Mouse (Mus musculus) right cerebral cortex, postnatal 10 days (tissue): ENCODE data around the gene Gxylt2.

ENCODE experiments used
- DNase-seq, 2 experiments: peaks; one replicate each; pipeline ENCODE4 v3.0.0; 2021; ENCODE audit warnings: low spot score in 2 of 2

Gene Gxylt2

DNA sequence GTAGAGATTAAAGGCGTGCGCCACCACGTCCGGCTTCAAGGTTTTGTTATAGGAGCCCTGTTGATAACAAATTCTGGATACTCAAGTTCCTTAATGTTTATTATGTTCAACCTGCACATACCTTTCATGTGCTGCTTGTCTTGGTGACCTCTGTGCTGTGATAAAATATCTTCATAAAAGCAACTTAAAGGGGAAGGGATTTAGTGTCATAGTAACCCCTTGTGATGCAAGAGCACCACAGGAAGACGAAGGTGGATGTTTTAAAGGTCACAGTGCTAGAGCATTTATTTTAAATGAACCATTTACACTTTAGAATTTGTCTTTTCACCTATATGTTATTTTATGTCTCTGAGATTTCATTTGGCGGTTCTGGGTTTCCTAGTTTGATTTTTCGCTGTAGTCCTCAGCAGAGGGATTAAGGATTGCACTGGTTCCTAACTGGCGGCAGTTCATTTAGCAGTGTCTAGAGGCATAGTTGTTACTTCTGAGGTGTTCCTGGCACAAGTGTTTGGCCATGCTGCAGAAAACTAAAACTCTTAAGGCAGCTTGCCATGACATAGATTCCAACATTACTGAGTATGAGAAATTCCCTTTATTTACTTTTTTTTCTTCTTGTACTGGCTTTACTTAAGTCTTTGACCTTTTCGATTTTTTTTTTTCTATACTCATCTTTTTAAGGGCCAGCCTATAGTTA, 144.3 kb downstream of the Gxylt2 start:
- DNase-seq: no peak

DNA sequence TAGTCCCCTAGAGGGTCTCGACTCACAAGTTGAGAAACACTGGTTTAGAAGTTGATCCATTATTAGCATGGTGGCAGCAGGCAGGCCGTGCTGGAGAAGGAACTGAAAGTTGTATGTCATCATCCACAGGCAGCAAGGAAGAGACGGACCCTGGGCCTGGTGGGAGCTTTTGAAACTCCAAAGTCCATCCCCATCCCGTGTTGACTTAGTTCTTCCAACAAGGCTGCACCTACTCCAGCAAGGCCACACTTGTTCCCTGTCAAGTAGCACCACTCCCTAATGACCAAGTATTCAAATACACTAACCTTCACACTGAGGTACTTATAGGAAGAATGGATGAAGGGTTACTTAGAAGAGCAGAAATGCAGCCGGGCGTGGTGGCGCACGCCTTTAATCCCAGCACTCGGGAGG, 146.1 kb downstream of the Gxylt2 start:
- DNase-seq: no peak

- DNase-seq: no peak
These were observed 146.5 kb downstream of the Gxylt2 start for GRCm38 (mm10) chr6:100851083-100851482.
